Mouse (Mus musculus) kidney, adult 2 months (tissue): ENCODE data around the gene Ankrd54.

Experiments used
- CTCF ChIP-seq: fragments of 200-500 bp; conservative IDR thresholded peaks from 2 replicates; pipeline ENCODE4 v1.5.1; 2011; ENCODE audit warnings: low read depth, mild to moderate bottlenecking, control low read depth, low read length, moderate library complexity, mixed read lengths; ENCODE audit not compliant: insufficient read depth, insufficient read length
- POLR2A ChIP-seq: fragments of 200-500 bp; IDR thresholded peaks from one replicate; pipeline ENCODE4 v1.6.1; 2011; ENCODE audit warnings: low read depth, low read length, control low read depth

DNA sequence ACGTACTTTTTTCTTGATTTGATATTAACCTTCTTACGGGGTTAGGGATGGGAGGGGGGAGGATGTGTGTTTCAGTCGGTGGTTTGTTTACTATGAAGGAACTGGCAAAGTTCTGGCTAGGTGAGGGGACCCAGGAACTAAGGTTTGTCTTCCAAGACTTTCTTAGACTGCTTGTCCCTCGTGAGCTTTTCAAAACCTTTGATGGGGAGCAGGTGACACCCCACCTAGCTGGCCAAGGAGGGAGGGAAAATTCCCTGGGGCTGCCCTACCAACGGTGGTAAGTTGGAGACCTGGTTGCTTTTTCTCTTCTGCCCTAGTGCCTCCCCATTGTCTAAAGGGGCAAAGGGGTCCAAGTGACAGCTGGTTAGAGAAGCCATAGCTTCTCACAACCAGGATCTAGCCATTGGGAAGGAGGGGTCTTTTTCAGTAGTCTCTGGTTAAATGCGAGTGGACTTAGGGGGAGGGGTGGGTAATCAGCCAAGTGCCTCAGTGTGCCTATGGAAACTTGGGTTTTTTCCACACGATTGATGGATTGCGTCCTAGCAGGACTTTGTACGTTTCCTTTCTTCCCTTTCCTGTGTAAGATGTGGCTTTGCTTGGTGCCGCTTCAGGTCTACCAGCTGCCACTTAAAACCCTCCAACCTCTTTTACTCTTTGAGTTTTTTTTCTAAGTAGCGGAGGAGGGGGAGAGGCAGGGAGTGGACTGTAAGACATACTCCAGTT is 33.0 kb downstream of the Ankrd54 start:
- TF ChIP-seq CTCF (no peak), POLR2A (no peak)
